Mouse (Mus musculus) kidney, adult 2 months (tissue): ENCODE measurements around the gene 2510009E07Rik.

Experiments used
- CTCF ChIP-seq: fragments of 200-500 bp; conservative IDR thresholded peaks from 2 replicates; pipeline ENCODE4 v1.5.1; 2011; ENCODE audit warnings: low read depth, mild to moderate bottlenecking, control low read depth, low read length, moderate library complexity, mixed read lengths; ENCODE audit not compliant: insufficient read depth, insufficient read length
- POLR2A ChIP-seq: fragments of 200-500 bp; IDR thresholded peaks from one replicate; pipeline ENCODE4 v1.6.1; 2011; ENCODE audit warnings: low read depth, low read length, control low read depth

- no peak for TF ChIP-seq POLR2A
- TF ChIP-seq CTCF, result no peak
Observed at GRCm38 (mm10) chr16:21628061-21628591, 66.3 kb downstream of the 2510009E07Rik start.
